Mouse (Mus musculus): ENCODE results near the gene Nr3c2. TPM values are rescaled to one million over a fixed set of nuclear protein-coding genes. Genes with fewer than 3 reads are reported as not detected.
A peak's percentile ranks its signal among the peaks of the same experiment; 100 is the strongest.

Nr3c2 gene
- polyA plus RNA-seq, 1 experiment from 2014 or later = 4.5 TPM

- WGBS = 66% methylated on average over 4 of the region's 4 CpGs
- peak; percentile 6; the same call in 1 of the 2 replicates for ATAC-seq (ENCODE audit: low FRiP score, low TSS enrichment)
- Histone ChIP-seq H3K27ac (ENCODE audit: low read length) (no peak overlapping the region), H3K9me3 (ENCODE audit: low read length) (no peaks in the 10 kb centered on the region), H3K36me3 (ENCODE audit: insufficient read depth, low read length) (no peaks in the 10 kb centered on the region), H3K4me3 (ENCODE audit: low read length) (no peak overlapping the region), H3K4me1 (ENCODE audit: insufficient read depth, low read length) (no peaks in the 10 kb centered on the region), H3K27me3 (ENCODE audit: insufficient read depth, low read length) (no peaks in the 10 kb centered on the region), H3K9ac (replicated peaks; ENCODE audit: low read length) (no peak overlapping the region), H3K4me2 (replicated peaks; ENCODE audit: low read depth, low read length) (no peak overlapping the region)
Measured at GRCm38 (mm10) chr8:77223123-77223522, 323.9 kb downstream of the Nr3c2 start.

- no peak overlapping the region for H3K4me3 ChIP-seq (ENCODE audit: low read length)
- WGBS = 88% methylated on average over 5 of the region's 5 CpGs
- H3K27ac ChIP-seq (ENCODE audit: low read length) = no peak overlapping the region
- no peak overlapping the region for H3K9ac ChIP-seq (replicated peaks; ENCODE audit: low read length)
- H3K4me1 ChIP-seq (ENCODE audit: insufficient read depth, low read length) = no peaks in the 10 kb centered on the region
- H3K9me3 ChIP-seq (ENCODE audit: low read length) = no peaks in the 10 kb centered on the region
- no peaks in the 10 kb centered on the region for H3K36me3 ChIP-seq (ENCODE audit: insufficient read depth, low read length)
- H3K4me2 ChIP-seq (replicated peaks; ENCODE audit: low read depth, low read length) = no peak overlapping the region
- H3K27me3 ChIP-seq (ENCODE audit: insufficient read depth, low read length) = no peaks in the 10 kb centered on the region
- ATAC-seq (ENCODE audit: low FRiP score, low TSS enrichment) = peak; percentile 51; the same call in 1 of the 2 replicates
Measured at GRCm38 (mm10) chr8:77227742-77228141, 328.5 kb downstream of the Nr3c2 start.

- H3K27me3 ChIP-seq (ENCODE audit: insufficient read depth, low read length) = no peaks in the 10 kb centered on the region
- H3K4me2 ChIP-seq (replicated peaks; ENCODE audit: low read depth, low read length) = no peak overlapping the region
Measured at GRCm38 (mm10) chr8:77228688-77229087, 329.4 kb downstream of the Nr3c2 start.

GRCm38 (mm10) chr8:77231211-77231610 is 332.0 kb downstream of the Nr3c2 start:
- no peak overlapping the region for H3K27ac ChIP-seq (ENCODE audit: low read length)
- H3K9me3 ChIP-seq (ENCODE audit: low read length) = no peaks in the 10 kb centered on the region
- no peaks in the 10 kb centered on the region for H3K4me1 ChIP-seq (ENCODE audit: insufficient read depth, low read length)
- H3K27me3 ChIP-seq (ENCODE audit: insufficient read depth, low read length) = no peaks in the 10 kb centered on the region
- 81% methylated on average over 1 of the region's 1 CpGs for WGBS
- H3K9ac ChIP-seq (replicated peaks; ENCODE audit: low read length) = no peak overlapping the region
- H3K36me3 ChIP-seq (ENCODE audit: insufficient read depth, low read length) = no peaks in the 10 kb centered on the region
- no peak for ATAC-seq (ENCODE audit: low FRiP score, low TSS enrichment)
- H3K4me2 ChIP-seq (replicated peaks; ENCODE audit: low read depth, low read length) = no peak overlapping the region
- H3K4me3 ChIP-seq (ENCODE audit: low read length) = no peak overlapping the region

More at GRCm38 (mm10) chr8:77228688-77229087, 329.4 kb downstream of the Nr3c2 start:
- H3K27ac ChIP-seq (ENCODE audit: low read length) = no peak overlapping the region
- no peak for ATAC-seq (ENCODE audit: low FRiP score, low TSS enrichment)
- no peak overlapping the region for H3K9ac ChIP-seq (replicated peaks; ENCODE audit: low read length)
- 81% methylated on average over 7 of the region's 7 CpGs for WGBS
- H3K4me1 ChIP-seq (ENCODE audit: insufficient read depth, low read length) = no peaks in the 10 kb centered on the region
- H3K4me3 ChIP-seq (ENCODE audit: low read length) = no peak overlapping the region
- no peaks in the 10 kb centered on the region for H3K36me3 ChIP-seq (ENCODE audit: insufficient read depth, low read length)
- no peaks in the 10 kb centered on the region for H3K9me3 ChIP-seq (ENCODE audit: low read length)

GRCm38 (mm10) chr8:77231834-77232233 is 332.6 kb downstream of the Nr3c2 start:
- H3K9ac ChIP-seq (replicated peaks; ENCODE audit: low read length) = no peak overlapping the region
- no peak overlapping the region for H3K4me3 ChIP-seq (ENCODE audit: low read length)
- no peaks in the 10 kb centered on the region for H3K9me3 ChIP-seq (ENCODE audit: low read length)
- no peaks in the 10 kb centered on the region for H3K36me3 ChIP-seq (ENCODE audit: insufficient read depth, low read length)
- H3K4me1 ChIP-seq (ENCODE audit: insufficient read depth, low read length) = no peaks in the 10 kb centered on the region
- 63% methylated on average over 6 of the region's 6 CpGs for WGBS
- ATAC-seq (ENCODE audit: low FRiP score, low TSS enrichment) = no peak
- no peak overlapping the region for H3K27ac ChIP-seq (ENCODE audit: low read length)
- no peak overlapping the region for H3K4me2 ChIP-seq (replicated peaks; ENCODE audit: low read depth, low read length)
- H3K27me3 ChIP-seq (ENCODE audit: insufficient read depth, low read length) = no peaks in the 10 kb centered on the region

GRCm38 (mm10) chr8:77232411-77232810 is 333.2 kb downstream of the Nr3c2 start:
- ATAC-seq (ENCODE audit: low FRiP score, low TSS enrichment) = no peak
- WGBS = 92% methylated on average over 3 of the region's 3 CpGs
- Histone ChIP-seq H3K36me3 (ENCODE audit: insufficient read depth, low read length) (no peaks in the 10 kb centered on the region), H3K27me3 (ENCODE audit: insufficient read depth, low read length) (no peaks in the 10 kb centered on the region), H3K4me3 (ENCODE audit: low read length) (no peak overlapping the region), H3K9ac (replicated peaks; ENCODE audit: low read length) (no peak overlapping the region), H3K27ac (ENCODE audit: low read length) (no peak overlapping the region), H3K9me3 (ENCODE audit: low read length) (no peaks in the 10 kb centered on the region), H3K4me2 (replicated peaks; ENCODE audit: low read depth, low read length) (no peak overlapping the region), H3K4me1 (ENCODE audit: insufficient read depth, low read length) (no peaks in the 10 kb centered on the region)

GRCm38 (mm10) chr8:77236701-77237100 is 337.5 kb downstream of the Nr3c2 start:
- H3K36me3 ChIP-seq (ENCODE audit: insufficient read depth, low read length) = no peaks in the 10 kb centered on the region
- no peak overlapping the region for H3K4me3 ChIP-seq (ENCODE audit: low read length)
- H3K27me3 ChIP-seq (ENCODE audit: insufficient read depth, low read length) = no peaks in the 10 kb centered on the region
- no peak overlapping the region for H3K9ac ChIP-seq (replicated peaks; ENCODE audit: low read length)
- ATAC-seq (ENCODE audit: low FRiP score, low TSS enrichment) = no peak
- WGBS = 83% methylated on average over 1 of the region's 1 CpGs
- no peaks in the 10 kb centered on the region for H3K9me3 ChIP-seq (ENCODE audit: low read length)
- H3K4me1 ChIP-seq (ENCODE audit: insufficient read depth, low read length) = no peaks in the 10 kb centered on the region
- H3K4me2 ChIP-seq (replicated peaks; ENCODE audit: low read depth, low read length) = no peak overlapping the region
- H3K27ac ChIP-seq (ENCODE audit: low read length) = no peak overlapping the region

GRCm38 (mm10) chr8:77239462-77239861 is 340.2 kb downstream of the Nr3c2 start:
- no peak overlapping the region for H3K4me3 ChIP-seq (ENCODE audit: low read length)
- H3K9me3 ChIP-seq (ENCODE audit: low read length) = no peaks in the 10 kb centered on the region
- ATAC-seq (ENCODE audit: low FRiP score, low TSS enrichment) = no peak
- H3K27ac ChIP-seq (ENCODE audit: low read length) = no peak overlapping the region
- 0 out of 2 replicates have a peak, but pooled peaks cover 4% of the 10 kb centered on the region for H3K36me3 ChIP-seq (ENCODE audit: insufficient read depth, low read length)
- H3K4me1 ChIP-seq (ENCODE audit: insufficient read depth, low read length) = no peaks in the 10 kb centered on the region
- H3K9ac ChIP-seq (replicated peaks; ENCODE audit: low read length) = no peak overlapping the region
- H3K27me3 ChIP-seq (ENCODE audit: insufficient read depth, low read length) = no peaks in the 10 kb centered on the region
- H3K4me2 ChIP-seq (replicated peaks; ENCODE audit: low read depth, low read length) = no peak overlapping the region

GRCm38 (mm10) chr8:77241381-77241780 is 342.1 kb downstream of the Nr3c2 start:
- Histone ChIP-seq H3K27me3 (ENCODE audit: insufficient read depth, low read length) (no peaks in the 10 kb centered on the region), H3K4me2 (replicated peaks; ENCODE audit: low read depth, low read length) (no peak overlapping the region), H3K4me3 (ENCODE audit: low read length) (no peak overlapping the region), H3K4me1 (ENCODE audit: insufficient read depth, low read length) (no peaks in the 10 kb centered on the region), H3K36me3 (ENCODE audit: insufficient read depth, low read length) (peaks cover 4% of the 10 kb centered on the region; the same call in 1 of the 2 replicates), H3K27ac (ENCODE audit: low read length) (no peak overlapping the region), H3K9ac (replicated peaks; ENCODE audit: low read length) (no peak overlapping the region), H3K9me3 (ENCODE audit: low read length) (no peaks in the 10 kb centered on the region)
- no peak for ATAC-seq (ENCODE audit: low FRiP score, low TSS enrichment)
- 76% methylated on average over 3 of the region's 3 CpGs for WGBS

- peaks cover 24% of the 10 kb centered on the region for H3K36me3 ChIP-seq (ENCODE audit: insufficient read depth, low read length)
- no peaks in the 10 kb centered on the region for H3K4me1 ChIP-seq (ENCODE audit: insufficient read depth, low read length)
- no peaks in the 10 kb centered on the region for H3K27me3 ChIP-seq (ENCODE audit: insufficient read depth, low read length)
- no peak overlapping the region for H3K9ac ChIP-seq (replicated peaks; ENCODE audit: low read length)
- WGBS = 69% methylated on average over 3 of the region's 3 CpGs
- no peaks in the 10 kb centered on the region for H3K9me3 ChIP-seq (ENCODE audit: low read length)
- no peak overlapping the region for H3K4me3 ChIP-seq (ENCODE audit: low read length)
- no peak overlapping the region for H3K4me2 ChIP-seq (replicated peaks; ENCODE audit: low read depth, low read length)
- H3K27ac ChIP-seq (ENCODE audit: low read length) = no peak overlapping the region
- no peak for ATAC-seq (ENCODE audit: low FRiP score, low TSS enrichment)
Measured at GRCm38 (mm10) chr8:77250094-77250493, 350.9 kb downstream of the Nr3c2 start.

Data from kidney, embryonic 16.5 days (tissue).